Mouse (Mus musculus) ovary, adult 2 months (tissue): Measurements from ENCODE around the gene Vmn1r87. TPM values are rescaled to one million over a fixed set of nuclear protein-coding genes. Genes with fewer than 3 reads are reported as not detected.

ENCODE experiments used
- polyA plus RNA-seq: library from polyadenylated mRNA; depleted of rRNA; stranded (reverse); fragments of >200 nt; gene quantifications from 2 replicates; pipeline ENCODE4 v1.2.3, GENCODE M21; 2012; rRNA removed

Vmn1r87 gene
- polyA plus RNA-seq = not detected in 2 replicates

GRCm38 (mm10) chr7:13140057-13140456 lies at the start of gene Vmn1r87:
TSS of gene Vmn1r87 (minus strand) at chr7:13140157.

GRCm38 (mm10) chr7:13159268-13159667 lies 19.3 kb upstream of the Vmn1r87 start, which contains the start of gene Vmn1r88:
TSS of gene Vmn1r88 (plus strand) at chr7:13159568.

GRCm38 (mm10) chr7:13119817-13120216 lies 20.1 kb downstream of the Vmn1r87 start, which contains the start of gene Vmn1r86:
TSS of gene Vmn1r86 (minus strand) at chr7:13119917.

GRCm38 (mm10) chr7:13095073-13095472 lies 44.9 kb downstream of the Vmn1r87 start, which contains the start of gene Vmn1r85:
TSS of gene Vmn1r85 (minus strand) at chr7:13095173.

Other genes with a start within 250 kb of the Vmn1r87 start
- gene Zscan22, start 242.3 kb downstream of the Vmn1r87 start, polyA plus RNA-seq = 15.0 and 21.0 TPM in 2 replicates
- gene Rps5, start 217.9 kb downstream of the Vmn1r87 start, polyA plus RNA-seq = 4,303 and 5,955 TPM in 2 replicates
- gene Rnf225, start 212.7 kb downstream of the Vmn1r87 start, polyA plus RNA-seq = 1.1 and 1.4 TPM in 2 replicates
- 15.2 and 15.9 TPM in 2 replicates for gene Zfp324, start 174.3 kb downstream of the Vmn1r87 start, polyA plus RNA-seq
- gene Zfp446, start 162.3 kb downstream of the Vmn1r87 start, polyA plus RNA-seq = 8.6 and 10.7 TPM in 2 replicates
- gene Slc27a5, start 142.0 kb downstream of the Vmn1r87 start, polyA plus RNA-seq = 0.14 and 0.92 TPM in 2 replicates
- 489 and 576 TPM in 2 replicates for gene Trim28, start 141.0 kb downstream of the Vmn1r87 start, polyA plus RNA-seq
- 65.0 and 66.4 TPM in 2 replicates for gene Zbtb45, start 130.1 kb downstream of the Vmn1r87 start, polyA plus RNA-seq
- 67.1 and 76.2 TPM in 2 replicates for gene Chmp2a, start 105.3 kb downstream of the Vmn1r87 start, polyA plus RNA-seq
- 121 and 156 TPM in 2 replicates for gene Ube2m, start 101.9 kb downstream of the Vmn1r87 start, polyA plus RNA-seq
- gene Mzf1, start 85.4 kb downstream of the Vmn1r87 start, polyA plus RNA-seq = 8.6 and 8.9 TPM in 2 replicates
- not detected in 2 replicates for gene Vmn1r85, start 45.0 kb downstream of the Vmn1r87 start, polyA plus RNA-seq
- not detected in 2 replicates for gene Vmn1r86, start 20.2 kb downstream of the Vmn1r87 start, polyA plus RNA-seq
- not detected in 2 replicates for gene Vmn1r88, start 19.4 kb upstream of the Vmn1r87 start, polyA plus RNA-seq
- gene Vmn1r89, start 72.9 kb upstream of the Vmn1r87 start, polyA plus RNA-seq = not detected in 2 replicates
- 10.6 and 15.3 TPM in 2 replicates for gene Lig1, start 137.1 kb upstream of the Vmn1r87 start, polyA plus RNA-seq
- 5.8 and 5.9 TPM in 2 replicates for gene Zswim9, start 138.6 kb upstream of the Vmn1r87 start, polyA plus RNA-seq
- 3.1 and 4.4 TPM in 2 replicates for gene Pla2g4c, start 184.5 kb upstream of the Vmn1r87 start, polyA plus RNA-seq